In genomic region chr9:52173937-52174336, GRCm38 (mm10) we compare ENCODE assay signal across 26 mouse cellular contexts.
"Had no signal": no experiment of that assay in that cellular context is flagged by ENCODE, and none has a peak within 500 bp of the region (broad histone marks: within the 10 kb centered on the region; RNA-seq: fewer than 3 reads in every experiment).

No protein-coding gene starts in this region.

- H3K4me3 ChIP-seq: heart, adult 2 months; heart, embryonic 13.5 days; heart, embryonic 15.5 days; hindbrain, embryonic 13.5 days; hindbrain, embryonic 15.5 days; kidney, embryonic 15.5 days; layer of hippocampus, adult 2 months; left cerebral cortex, adult 2 months; limb, embryonic 10.5 days; limb, embryonic 12.5 days; liver, embryonic 13.5 days had no signal

- H3K36me3 ChIP-seq: heart, embryonic 13.5 days; heart, embryonic 15.5 days; hindbrain, embryonic 13.5 days; hindbrain, embryonic 15.5 days; kidney, embryonic 15.5 days; limb, embryonic 10.5 days; limb, embryonic 12.5 days; liver, embryonic 13.5 days had no signal

- H3K4me2 ChIP-seq: heart, embryonic 11.5 days; heart, embryonic 13.5 days; heart, embryonic 15.5 days; hindbrain, embryonic 13.5 days; hindbrain, embryonic 15.5 days; kidney, embryonic 15.5 days; limb, embryonic 12.5 days; liver, embryonic 11.5 days had no signal

- H3K9ac ChIP-seq: heart, embryonic 13.5 days; heart, embryonic 15.5 days; hindbrain, embryonic 13.5 days; hindbrain, embryonic 15.5 days; kidney, embryonic 15.5 days; limb, embryonic 12.5 days; liver, embryonic 13.5 days had no signal

- H3K27me3 ChIP-seq: heart, embryonic 15.5 days; hindbrain, embryonic 13.5 days; hindbrain, embryonic 15.5 days had no signal

- DNase-seq: gastrocnemius, postnatal 14 days; gastrocnemius, postnatal 36 days; heart, adult 2 months; heart, postnatal 14 days; heart, postnatal 36 days; kidney, adult 11 months; kidney, adult 2 months; kidney, adult 9 months; kidney, postnatal 25 days; kidney, postnatal 4 days; liver; liver, embryonic 13.5 days had no signal

- H3K9me3 ChIP-seq: heart, embryonic 13.5 days; heart, embryonic 15.5 days; hindbrain, embryonic 13.5 days; hindbrain, embryonic 15.5 days; kidney, embryonic 15.5 days; limb, embryonic 10.5 days; limb, embryonic 12.5 days; liver, embryonic 13.5 days had no signal

- H3K27ac ChIP-seq: heart, adult 2 months; heart, embryonic 13.5 days; heart, embryonic 15.5 days; hindbrain, embryonic 13.5 days; hindbrain, embryonic 15.5 days; hindbrain, postnatal 0 days; kidney, embryonic 15.5 days; kidney, postnatal 0 days; layer of hippocampus, adult 2 months; left cerebral cortex, adult 2 months; limb, embryonic 10.5 days; limb, embryonic 12.5 days had no signal

- ATAC-seq: hindbrain, postnatal 0 days; intestine, embryonic 16.5 days had no signal
